Mouse (Mus musculus): Measurements from ENCODE around the gene Psme2. TPM values are rescaled to one million over a fixed set of nuclear protein-coding genes. Genes with fewer than 3 reads are reported as not detected.

Gene Psme2
- total RNA-seq, 2 experiments from 2014 or later = 42.3 to 45.4 TPM

DNA sequence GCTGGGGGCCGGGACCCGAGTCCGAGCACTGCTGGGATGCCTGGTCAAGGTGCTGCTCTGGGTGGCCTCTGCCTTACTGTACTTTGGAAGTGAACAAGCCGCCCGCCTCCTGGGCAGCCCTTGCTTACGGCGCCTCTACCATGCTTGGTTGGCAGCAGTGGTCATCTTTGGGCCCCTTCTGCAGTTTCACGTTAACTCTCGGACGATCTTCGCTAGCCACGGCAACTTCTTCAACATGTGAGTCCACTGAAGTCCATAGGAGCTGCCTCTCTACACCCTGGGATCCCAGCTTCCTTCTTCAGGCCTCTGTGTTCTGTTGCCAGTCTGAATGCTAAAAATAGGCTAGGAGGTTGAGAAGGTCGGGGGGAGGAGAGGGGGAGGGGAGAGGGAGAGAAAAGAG, 15.2 kb downstream of the Psme2 start:
- intact Hi-C loops (cut with DNase I) = no loop called here
- DNase-seq (ENCODE audit: low spot score in 2 of 2) = no peak

- intact Hi-C loops (cut with DNase I) = no loop called here
- no peak for DNase-seq (ENCODE audit: low spot score in 2 of 2)
Measured at GRCm38 (mm10) chr14:55575302-55575701, 15.6 kb downstream of the Psme2 start, which contains the start of gene Fitm1. TSS of gene Fitm1 (plus strand) at chr14:55575617.

GRCm38 (mm10) chr14:55571760-55572159, 19.2 kb downstream of the Psme2 start:
- DNase-seq (ENCODE audit: low spot score in 2 of 2) = no peak
- intact Hi-C loops (cut with DNase I) = no loop called here

DNA sequence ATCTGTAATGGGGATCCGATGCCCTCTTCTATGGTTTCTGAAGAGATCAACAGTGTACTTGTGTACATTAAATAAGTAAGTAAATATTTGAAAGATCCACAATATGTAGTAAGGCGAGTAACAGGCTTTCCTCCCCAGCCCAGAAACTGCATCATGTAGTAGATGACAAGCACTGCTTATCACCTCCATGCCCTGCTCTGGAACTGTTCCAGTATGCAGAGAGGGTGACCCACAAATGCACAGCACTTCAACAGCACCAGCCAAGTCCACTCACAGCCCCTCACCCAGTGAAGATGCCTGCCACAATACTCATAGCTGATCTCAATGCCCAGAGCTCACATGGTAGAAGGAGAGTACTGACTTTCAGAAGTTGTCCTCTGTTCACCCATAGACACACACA, 20.3 kb downstream of the Psme2 start:
- intact Hi-C loops (cut with DNase I) = no loop called here
- no peak for DNase-seq (ENCODE audit: low spot score in 2 of 2)

- DNase-seq (ENCODE audit: low spot score in 2 of 2) = no peak
- intact Hi-C loops (cut with DNase I) = no loop called here
Measured at GRCm38 (mm10) chr14:55567496-55567895, 23.4 kb downstream of the Psme2 start.

DNA sequence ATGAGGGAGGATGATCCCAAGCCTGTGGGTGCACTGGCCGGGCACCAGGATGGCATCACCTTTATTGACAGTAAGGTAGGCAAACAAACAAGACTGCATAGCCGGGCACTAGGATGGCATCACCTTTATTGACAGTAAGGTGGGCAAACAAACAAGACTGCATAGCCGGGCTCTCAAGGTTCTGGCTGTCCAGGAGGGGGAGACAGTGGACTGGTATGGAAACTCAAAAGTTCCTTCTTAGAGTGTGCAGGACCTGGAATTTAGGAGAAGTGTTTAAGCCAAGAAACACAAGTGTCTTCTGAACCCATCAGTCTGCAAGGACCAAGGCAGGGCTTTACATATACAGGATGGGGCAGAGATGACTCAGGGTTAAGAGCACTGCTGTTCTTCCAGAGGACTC, 25.2 kb downstream of the Psme2 start:
- DNase-seq (ENCODE audit: low spot score in 2 of 2) = no peak
- intact Hi-C loops (cut with DNase I) = no loop called here

GRCm38 (mm10) chr14:55563249-55563648, 27.7 kb downstream of the Psme2 start:
- intact Hi-C loops (cut with DNase I) = no loop called here
- no peak for DNase-seq (ENCODE audit: low spot score in 2 of 2)

DNA sequence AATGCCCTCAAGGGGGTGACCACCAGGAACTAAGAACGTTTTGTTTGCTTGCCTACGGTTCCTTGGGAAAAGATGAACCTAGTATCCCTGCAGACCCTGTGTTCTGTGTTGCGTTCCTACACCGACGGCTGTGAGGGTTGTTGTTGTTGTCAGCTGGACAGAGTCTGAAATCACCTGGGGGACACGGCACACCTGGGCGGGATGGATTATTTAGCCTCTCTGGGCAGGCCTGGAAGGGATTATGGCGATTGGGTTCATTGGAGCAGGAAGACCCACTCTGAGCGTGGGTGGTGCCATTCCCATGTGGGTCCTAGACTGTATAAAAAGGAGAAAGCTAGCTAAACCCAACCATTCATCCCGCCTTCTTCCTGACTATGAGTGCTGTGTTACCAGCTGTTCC, 29.1 kb downstream of the Psme2 start:
- intact Hi-C loops (cut with DNase I) = loop anchor here (2.0 kb wide), 1 partner anchor 29 kb away; the partner anchor contains the start of genes Psme2 and Rnf31
- DNase-seq (ENCODE audit: low spot score in 2 of 2) = no peak

GRCm38 (mm10) chr14:55560202-55561073, 30.5 kb downstream of the Psme2 start, which contains the start of gene A730061H03Rik:
TSS of gene A730061H03Rik (minus strand) at chr14:55560406.
- intact Hi-C loops (cut with DNase I) = loop anchor here (2.0 kb wide), 1 partner anchor 30 kb away; the partner anchor contains the start of genes Psme2 and Rnf31
- DNase-seq (ENCODE audit: low spot score in 2 of 2) = peak; percentile 97 to 98

- intact Hi-C loops (cut with DNase I) = loop anchor here (2.0 kb wide), 1 partner anchor 31 kb away; the partner anchor contains the start of genes Psme2 and Rnf31
- peak; percentile 88 to 90 for DNase-seq (ENCODE audit: low spot score in 2 of 2)
Measured at GRCm38 (mm10) chr14:55559799-55560201, 31.1 kb downstream of the Psme2 start, which contains the start of gene Dcaf11. TSS of gene Dcaf11 (plus strand) at chr14:55560006.

DNA sequence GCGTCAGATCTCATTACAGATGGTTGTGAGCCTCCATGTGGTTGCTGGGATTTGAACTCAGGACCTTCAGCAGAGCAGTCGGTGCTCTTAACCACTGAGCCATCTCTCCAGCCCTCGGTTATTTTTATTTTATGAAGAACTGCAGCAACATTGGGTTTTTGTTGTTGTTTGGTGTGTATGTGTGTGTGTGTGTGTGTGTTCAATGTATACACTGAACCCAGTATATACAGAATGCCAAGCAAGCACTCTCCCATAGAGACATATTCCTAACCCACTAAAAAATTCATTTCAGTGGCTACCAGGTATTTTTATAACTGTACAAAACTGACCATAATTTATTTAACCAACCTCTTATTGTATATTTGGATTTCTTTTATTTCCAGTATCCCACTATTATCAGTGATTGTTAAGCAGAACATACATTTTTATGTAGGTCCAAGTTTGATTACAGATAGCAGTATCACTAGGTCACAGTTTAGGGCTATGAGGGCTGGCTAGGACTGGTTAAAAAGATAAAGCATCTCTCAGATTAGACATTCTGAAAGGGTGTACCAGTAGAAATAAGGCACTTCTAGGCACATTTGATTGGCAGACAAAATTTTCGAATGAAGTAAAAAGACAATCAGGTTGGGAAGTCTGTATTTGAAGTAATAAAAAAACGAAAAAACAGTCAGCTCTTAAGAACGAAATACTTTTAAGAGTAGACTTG, 32.0 kb downstream of the Psme2 start:
- intact Hi-C loops (cut with DNase I) = no loop called here

DNA sequence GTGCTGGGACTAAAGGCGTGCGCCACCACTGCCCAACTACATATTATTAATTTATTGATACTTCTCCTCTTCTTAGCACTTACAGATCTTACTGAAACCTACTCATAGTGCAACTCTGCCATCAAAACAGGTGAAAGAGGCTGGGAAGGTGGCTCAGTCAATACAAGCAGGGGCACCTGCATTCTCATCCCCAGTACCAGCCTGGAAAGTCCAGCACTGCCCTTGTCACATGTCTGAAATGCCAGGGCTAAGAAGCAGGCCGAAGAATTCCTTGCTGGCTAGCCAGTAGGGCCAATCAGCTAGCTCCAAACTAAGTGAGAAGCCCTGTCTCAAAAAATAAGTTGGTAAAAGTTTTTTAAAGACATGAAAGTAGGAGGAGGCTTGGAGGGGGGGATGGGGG, 33.3 kb downstream of the Psme2 start:
- intact Hi-C loops (cut with DNase I) = loop anchor here (1.0 kb wide), 1 partner anchor 60 kb away; no protein-coding TSS in a partner anchor
- no peak for DNase-seq (ENCODE audit: low spot score in 2 of 2)

More for the DNA sequence above, 32.0 kb downstream of the Psme2 start:
- DNase-seq (ENCODE audit: low spot score in 2 of 2) = no peak

GRCm38 (mm10) chr14:55557003-55557402, 33.9 kb downstream of the Psme2 start:
- intact Hi-C loops (cut with DNase I) = loop anchor here (1.0 kb wide), 1 partner anchor 60 kb away; no protein-coding TSS in a partner anchor
- peak in 1 of 2 experiments; percentile 65 for DNase-seq (ENCODE audit: low spot score in 2 of 2)

- intact Hi-C loops (cut with DNase I) = no loop called here
- DNase-seq (ENCODE audit: low spot score in 2 of 2) = no peak
Measured at GRCm38 (mm10) chr14:55555788-55556187, 35.1 kb downstream of the Psme2 start.

DNA sequence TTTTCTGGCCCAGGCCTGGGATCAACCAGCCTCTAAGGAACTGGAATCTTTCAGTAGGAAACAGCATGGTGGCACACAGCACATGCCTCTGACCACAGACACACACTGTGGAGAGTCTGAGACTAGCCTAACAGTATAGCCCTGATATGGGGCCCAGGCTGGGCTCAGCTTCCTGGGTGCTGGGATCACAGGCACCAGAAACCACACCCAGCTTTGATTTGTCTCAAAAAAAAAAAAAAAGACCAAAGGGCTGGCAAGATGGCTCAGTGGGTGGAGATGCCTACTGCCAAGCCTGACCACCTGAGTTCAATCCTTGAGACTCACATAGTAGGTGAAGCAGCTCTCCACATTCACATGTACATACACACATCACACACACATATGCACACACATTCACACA, 36.3 kb downstream of the Psme2 start:
- intact Hi-C loops (cut with DNase I) = no loop called here
- DNase-seq (ENCODE audit: low spot score in 2 of 2) = no peak

DNA sequence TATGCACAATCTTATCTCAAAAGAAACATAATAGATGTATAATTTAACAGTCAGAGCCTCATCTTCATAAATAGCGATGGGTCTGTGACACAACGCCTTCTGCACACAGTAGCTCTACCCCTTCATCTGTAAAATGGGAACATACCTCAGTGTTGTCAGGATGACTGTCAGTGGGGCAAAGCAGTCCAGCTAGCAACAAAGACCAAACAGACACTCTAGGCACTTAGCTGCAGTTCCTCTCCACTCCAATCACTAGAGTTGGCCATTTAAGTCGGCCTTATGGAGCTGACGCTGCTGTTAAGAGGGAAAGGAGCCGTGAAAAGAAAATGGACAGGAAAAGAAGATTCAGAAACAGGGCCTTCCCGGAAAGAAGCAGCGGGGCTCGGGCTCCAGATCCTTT, 39.1 kb downstream of the Psme2 start:
- no peak for DNase-seq (ENCODE audit: low spot score in 2 of 2)
- intact Hi-C loops (cut with DNase I) = no loop called here

DNA sequence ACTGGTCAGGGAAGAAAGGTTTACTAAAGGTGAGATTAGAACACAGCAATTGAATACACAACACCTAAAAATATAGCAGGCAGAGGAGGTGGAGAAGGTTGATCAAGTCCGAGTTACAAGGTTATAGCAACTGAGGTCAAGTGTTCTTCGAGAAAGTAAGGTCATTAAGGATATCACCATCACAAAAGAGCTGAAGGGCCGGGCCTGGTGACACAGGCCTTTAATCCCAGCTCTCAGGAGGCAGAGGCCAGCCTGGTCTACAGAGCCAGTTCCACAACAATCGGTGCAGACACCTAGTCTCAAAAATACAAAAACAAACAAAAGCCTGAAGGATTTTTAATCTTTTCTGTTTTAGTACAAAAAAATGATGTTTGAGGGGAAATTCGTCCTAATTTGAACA, 39.6 kb downstream of the Psme2 start:
- DNase-seq (ENCODE audit: low spot score in 2 of 2) = no peak
- intact Hi-C loops (cut with DNase I) = no loop called here

DNA sequence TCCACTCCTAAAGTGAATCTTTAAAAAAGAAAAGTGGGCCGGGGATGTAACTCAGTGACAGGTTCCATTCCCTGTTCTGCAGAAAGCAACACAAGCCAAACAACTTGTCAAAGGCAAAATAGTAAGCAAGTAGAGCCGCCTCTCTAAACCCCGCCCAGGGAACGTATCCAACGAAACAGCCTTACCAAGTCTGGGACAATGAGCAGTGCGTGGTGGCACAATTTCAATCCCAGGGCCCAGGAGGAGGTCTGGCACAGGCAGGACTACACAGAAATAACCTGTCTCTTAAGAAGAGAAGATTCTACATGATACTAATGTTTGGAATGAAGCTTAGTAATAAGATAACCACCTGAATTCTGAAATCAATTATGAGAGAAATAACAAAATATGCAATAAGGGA, 40.7 kb downstream of the Psme2 start:
- DNase-seq (ENCODE audit: low spot score in 2 of 2) = no peak
- intact Hi-C loops (cut with DNase I) = no loop called here

DNA sequence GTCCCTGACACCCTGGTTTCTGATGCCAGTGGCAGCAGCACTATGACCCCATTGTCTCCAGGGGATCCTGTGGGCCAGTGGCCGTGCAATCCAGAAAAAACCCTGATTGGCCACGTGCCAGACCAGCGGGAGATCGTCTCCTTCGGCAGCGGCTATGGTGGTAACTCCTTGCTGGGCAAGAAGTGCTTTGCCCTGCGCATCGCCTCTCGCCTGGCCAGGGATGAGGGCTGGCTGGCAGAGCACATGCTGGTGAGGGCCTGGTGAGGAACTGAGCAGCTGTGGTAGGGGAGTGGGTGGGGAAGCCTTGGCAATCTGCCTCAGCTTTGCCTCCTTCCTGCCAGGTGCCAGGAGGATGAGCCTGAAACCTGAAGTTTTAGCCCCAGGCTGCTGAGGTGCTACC, 46.6 kb downstream of the Psme2 start:
- peak in 1 of 2 experiments; percentile 6 for DNase-seq (ENCODE audit: low spot score in 2 of 2)
- intact Hi-C loops (cut with DNase I) = loop anchor here (5.0 kb wide), 1 partner anchor 47 kb away; no protein-coding TSS in a partner anchor

- DNase-seq (ENCODE audit: low spot score in 2 of 2) = no peak
- intact Hi-C loops (cut with DNase I) = loop anchor here (5.0 kb wide), 1 partner anchor 45 kb away; no protein-coding TSS in a partner anchor
Measured at GRCm38 (mm10) chr14:55542268-55542667, 48.6 kb downstream of the Psme2 start.
